Mouse (Mus musculus) intestine, embryonic 14.5 days (tissue): ENCODE measurements around the gene Eid3. TPM values are rescaled to one million over a fixed set of nuclear protein-coding genes. Genes with fewer than 3 reads are reported as not detected.

ENCODE experiments used
- ATAC-seq: fragments of 200-750 bp; cut with Nextera tagmentation; replicated peaks from 2 replicates; pipeline ENCODE4 v1.8.0; 2017; ENCODE audit warnings: low read depth, moderate number of reproducible peaks, moderate TSS enrichment, moderate library complexity; ENCODE audit not compliant: low FRiP score, low TSS enrichment
- DNase-seq: peaks from one replicate; pipeline ENCODE4 v3.0.0-alpha.2; 2018; ENCODE audit warnings: low spot score
- H3K27ac ChIP-seq: fragments of 300-500 bp; sonication (generic); 2 replicates; pipeline ENCODE4 v1.5.1; 2014; ENCODE audit warnings: low read depth, mild to moderate bottlenecking, control low read depth
- H3K27me3 ChIP-seq: fragments of 300-500 bp; sonication (generic); replicated peaks from 2 replicates; pipeline ENCODE4 v1.6.1; 2014; ENCODE audit warnings: low read length, control low read depth; ENCODE audit not compliant: control insufficient read depth, insufficient read depth
- H3K36me3 ChIP-seq: fragments of 300-500 bp; sonication (generic); 2 replicates; pipeline ENCODE4 v1.6.1; 2014; ENCODE audit warnings: low read length, control low read depth; ENCODE audit not compliant: control insufficient read depth, insufficient read depth
- H3K4me1 ChIP-seq: fragments of 300-500 bp; sonication (generic); replicated peaks from 2 replicates; pipeline ENCODE4 v1.6.1; 2014; ENCODE audit warnings: low read length, control low read depth, mixed read lengths; ENCODE audit not compliant: control insufficient read depth, insufficient read depth
- H3K4me2 ChIP-seq: fragments of 300-500 bp; sonication (generic); 2 replicates; pipeline ENCODE4 v1.6.1; 2014; ENCODE audit warnings: low read length
- H3K4me3 ChIP-seq: fragments of 300-500 bp; sonication (generic); 2 replicates; pipeline ENCODE4 v1.5.1; 2014; ENCODE audit warnings: low read depth, low read length, control low read depth, mixed read lengths
- H3K9ac ChIP-seq: fragments of 300-500 bp; sonication (generic); 2 replicates; pipeline ENCODE4 v1.6.1; 2014; ENCODE audit warnings: mild to moderate bottlenecking, low read length
- H3K9me3 ChIP-seq: fragments of 300-500 bp; sonication (generic); 2 replicates; pipeline ENCODE4 v1.6.1; 2016; ENCODE audit warnings: low read length, control low read depth; ENCODE audit not compliant: control insufficient read depth
- WGBS: fragments of 180-500 bp; shearing (Covaris S2); extraction: QIAGEN DNeasy Blood & Tissue Kit; methylation state at CpG from one replicate; pipeline ENCODE4 v1.1.7; 2014; 5-methylcytosine and 5-hydroxymethylcytosine counted together
- polyA plus RNA-seq: library from polyadenylated mRNA; unstranded; fragments of >200 nt; fragmentation: Nextera tagmentation; extraction: Ambion mirVana; gene quantifications from 2 replicates; pipeline ENCODE4 v1.2.1, GENCODE M21; 2014

The Eid3 gene
- polyA plus RNA-seq, 1 experiment from 2014 or later, result 0.31 TPM

DNA sequence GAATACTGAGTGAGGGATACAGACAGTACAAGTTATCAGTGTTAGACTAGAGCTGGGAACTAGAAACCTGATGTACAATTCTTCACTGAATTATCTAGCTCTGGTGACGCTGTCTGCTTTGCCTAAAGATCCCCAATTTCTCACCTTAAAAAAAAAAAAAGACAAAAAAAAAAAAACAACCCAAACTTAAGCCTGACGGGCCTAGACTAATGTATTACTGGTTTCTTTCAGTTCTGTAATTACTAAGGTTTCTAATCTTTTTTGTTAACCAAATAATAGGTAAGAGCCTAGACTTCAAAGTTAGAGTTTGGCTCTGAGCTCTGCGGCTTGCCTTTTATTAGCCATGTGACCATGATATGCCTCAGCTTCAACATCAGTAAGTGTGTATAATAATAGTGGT is 30.5 kb upstream of the Eid3 start:
- Histone ChIP-seq H3K4me1 (0 out of 2 replicates have a peak, but pooled peaks cover 5% of the 10 kb centered on the region), H3K36me3 (no peaks in the 10 kb centered on the region), H3K4me3 (no peak overlapping the region), H3K27me3 (no peaks in the 10 kb centered on the region), H3K27ac (no peak overlapping the region), H3K9ac (no peak overlapping the region), H3K4me2 (no peak overlapping the region), H3K9me3 (no peaks in the 10 kb centered on the region)
- no peak for DNase-seq
- whole genome bisulfite sequencing, result 83% methylated on average over 3 of the region's 3 CpGs
- no peak for ATAC-seq

DNA sequence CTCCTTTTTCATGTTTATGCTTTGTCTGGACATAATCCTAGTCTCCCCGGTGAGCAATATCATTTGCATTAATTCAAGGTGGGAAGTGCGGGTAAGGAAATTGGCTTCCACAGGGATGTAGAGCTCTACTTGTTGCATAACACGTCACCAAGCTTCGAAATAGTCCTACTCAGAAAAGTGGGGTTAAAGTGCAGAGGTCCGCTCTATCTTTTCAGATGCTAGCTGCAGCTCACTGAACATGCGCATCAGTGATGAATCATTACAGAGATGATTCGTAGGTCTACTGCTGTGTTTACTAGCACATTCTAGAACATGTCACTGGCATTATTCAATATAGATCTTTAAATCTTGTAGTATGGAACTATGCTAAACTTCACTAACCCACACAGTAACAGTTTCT is 28.0 kb upstream of the Eid3 start:
- no peak for ATAC-seq
- H3K36me3 ChIP-seq, result no peaks in the 10 kb centered on the region
- H3K4me3 ChIP-seq, result no peak overlapping the region
- no peaks in the 10 kb centered on the region for H3K9me3 ChIP-seq
- H3K27me3 ChIP-seq, result no peaks in the 10 kb centered on the region
- no peak overlapping the region for H3K9ac ChIP-seq
- no peak for DNase-seq
- H3K27ac ChIP-seq, result no peak overlapping the region
- H3K4me2 ChIP-seq, result no peak overlapping the region
- 88% methylated on average over 7 of the region's 7 CpGs for WGBS
- H3K4me1 ChIP-seq, result 0 out of 2 replicates have a peak, but pooled peaks cover 5% of the 10 kb centered on the region

DNA sequence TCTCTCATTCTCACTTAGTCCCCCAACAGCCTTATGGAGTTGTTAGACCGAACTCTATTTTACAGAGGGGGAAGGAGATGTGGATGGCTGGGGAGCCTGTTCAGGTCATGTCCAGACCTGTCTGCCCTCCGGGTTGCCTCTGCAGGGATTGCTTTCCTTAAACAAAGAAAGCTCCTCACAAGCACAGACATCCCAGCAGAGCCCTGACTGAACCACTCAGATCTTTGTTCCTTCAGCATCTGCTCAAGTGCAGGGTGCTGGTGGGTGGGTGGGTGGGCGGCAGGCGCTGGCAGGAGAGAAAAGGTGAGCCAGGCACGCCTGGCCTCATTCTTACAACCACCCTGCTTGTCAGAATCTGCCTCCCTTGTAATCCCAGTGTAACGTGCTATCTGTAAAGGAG is 22.3 kb upstream of the Eid3 start:
- H3K4me1 ChIP-seq, result no peaks in the 10 kb centered on the region
- ATAC-seq, result no peak
- H3K27me3 ChIP-seq, result no peaks in the 10 kb centered on the region
- H3K4me3 ChIP-seq, result no peak overlapping the region
- H3K4me2 ChIP-seq, result no peak overlapping the region
- no peak for DNase-seq
- H3K27ac ChIP-seq, result no peak overlapping the region
- no peak overlapping the region for H3K9ac ChIP-seq
- WGBS, result 60% methylated on average over 6 of the region's 6 CpGs
- no peaks in the 10 kb centered on the region for H3K9me3 ChIP-seq
- no peaks in the 10 kb centered on the region for H3K36me3 ChIP-seq

DNA sequence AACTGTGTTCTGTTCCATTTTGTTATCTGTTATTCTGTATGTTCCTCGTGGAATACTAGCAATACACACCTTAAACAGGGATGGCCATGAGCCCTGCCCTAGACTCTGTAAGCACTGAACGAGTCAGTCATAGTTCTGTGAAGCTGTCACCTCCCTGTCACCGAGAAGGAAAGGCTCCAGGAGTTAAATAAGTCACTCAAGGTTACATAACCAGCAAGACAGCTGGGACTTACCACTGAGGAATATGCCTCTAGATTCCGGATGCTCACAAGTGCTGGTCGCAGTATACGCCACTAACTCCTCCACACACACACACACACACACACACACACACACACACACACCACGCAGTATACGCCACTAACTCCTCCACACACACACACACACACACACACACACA is 21.7 kb upstream of the Eid3 start:
- no peaks in the 10 kb centered on the region for H3K36me3 ChIP-seq
- H3K4me3 ChIP-seq, result no peak overlapping the region
- no peak overlapping the region for H3K4me2 ChIP-seq
- H3K9me3 ChIP-seq, result no peaks in the 10 kb centered on the region
- WGBS, result 71% methylated on average over 8 of the region's 8 CpGs
- no peak overlapping the region for H3K9ac ChIP-seq
- DNase-seq (no peak), ATAC-seq (no peak)
- H3K4me1 ChIP-seq, result no peaks in the 10 kb centered on the region
- H3K27ac ChIP-seq, result no peak overlapping the region
- H3K27me3 ChIP-seq, result no peaks in the 10 kb centered on the region

DNA sequence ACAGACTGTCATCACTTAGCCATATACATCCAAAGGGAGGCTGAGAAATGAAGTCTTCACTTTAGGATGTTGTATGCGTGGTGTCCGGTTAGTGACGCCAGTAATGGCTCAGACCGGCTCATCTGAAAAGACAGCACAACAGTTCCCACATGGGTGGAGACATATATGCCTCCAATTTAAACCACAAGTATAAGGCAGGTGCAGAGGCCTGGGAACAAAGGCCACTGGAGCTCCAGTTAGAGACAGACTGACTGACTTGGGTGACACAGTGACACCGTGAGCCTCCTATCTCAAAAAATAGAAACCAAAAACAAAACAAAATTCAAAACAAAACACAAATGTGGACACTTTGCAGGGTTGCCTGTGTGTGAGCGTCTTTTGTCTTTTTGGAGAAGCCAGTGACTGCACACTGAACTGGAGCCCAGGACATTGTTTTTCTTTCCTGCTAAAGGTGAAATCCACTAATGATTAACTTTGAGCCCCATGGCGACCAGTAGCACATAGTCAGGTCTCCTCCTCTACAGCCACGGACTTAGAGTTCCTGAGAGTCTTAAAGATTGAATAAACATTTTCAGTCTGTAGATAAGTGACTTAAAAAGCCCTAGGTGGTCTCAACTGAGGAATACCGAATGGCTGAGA is 18.5 kb upstream of the Eid3 start:
- no peak overlapping the region for H3K9ac ChIP-seq
- ATAC-seq, result no peak
- 66% methylated on average over 9 of the region's 9 CpGs for WGBS

DNA sequence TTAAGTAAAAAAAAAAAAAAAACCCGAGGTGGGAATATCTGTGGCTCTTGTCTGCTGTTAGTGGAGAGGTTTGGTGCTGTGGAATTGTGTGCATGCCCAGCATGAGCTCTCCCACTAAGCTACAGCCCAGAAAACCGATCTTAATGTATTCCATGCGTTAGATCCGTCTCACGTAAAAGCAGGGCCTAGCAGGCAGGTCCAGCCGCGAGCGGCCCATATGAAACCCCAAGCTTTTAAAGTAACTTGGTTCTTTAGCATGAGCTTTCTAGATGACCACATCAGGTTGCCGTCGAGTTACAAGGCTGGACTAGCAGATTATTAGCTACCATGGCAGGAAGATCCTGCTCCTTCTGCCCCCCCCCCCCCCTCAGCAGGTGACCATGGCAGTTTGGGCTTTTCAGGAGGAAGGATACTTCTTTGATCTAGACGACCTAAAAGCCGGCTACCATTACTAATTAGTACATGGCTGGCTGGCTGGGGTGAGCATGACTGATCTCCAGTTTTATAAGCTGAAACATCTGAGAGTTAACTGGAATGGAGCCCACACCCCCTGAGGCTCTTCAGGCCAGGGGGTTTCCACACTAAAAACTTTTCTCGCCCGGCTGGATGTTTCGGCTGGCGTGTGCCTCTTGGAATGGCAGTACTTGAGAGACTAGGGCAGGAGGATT is 16.6 kb upstream of the Eid3 start:
- Histone ChIP-seq H3K27ac (no peak overlapping the region), H3K4me1 (no peaks in the 10 kb centered on the region)
- WGBS, result 69% methylated on average over 16 of the region's 16 CpGs

More for the DNA sequence above, 18.5 kb upstream of the Eid3 start:
- no peak overlapping the region for H3K4me2 ChIP-seq
- no peak overlapping the region for H3K4me3 ChIP-seq
- no peaks in the 10 kb centered on the region for H3K4me1 ChIP-seq
- H3K9me3 ChIP-seq, result no peaks in the 10 kb centered on the region
- no peak for DNase-seq
- H3K27ac ChIP-seq, result no peak overlapping the region
- H3K27me3 ChIP-seq, result no peaks in the 10 kb centered on the region
- no peaks in the 10 kb centered on the region for H3K36me3 ChIP-seq

DNA sequence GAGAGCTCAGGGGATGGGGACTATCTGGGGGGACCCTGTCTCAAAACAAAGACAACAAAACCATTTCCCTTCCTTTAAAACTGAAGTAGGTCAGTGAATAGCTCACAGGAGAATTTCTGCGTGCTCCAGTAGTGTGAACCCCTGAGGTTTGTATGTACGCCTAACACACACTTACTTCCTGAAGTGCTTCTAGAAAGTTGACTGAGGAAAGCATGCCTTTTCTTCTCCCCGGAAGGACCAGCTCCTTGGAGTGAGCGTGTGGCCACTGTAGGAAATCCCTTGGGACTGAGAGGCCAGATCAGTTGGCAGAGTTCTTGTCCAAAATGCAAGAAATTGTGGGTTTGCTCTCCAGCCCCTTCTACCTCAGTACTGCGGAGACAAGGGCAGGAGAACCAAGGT is 16.1 kb upstream of the Eid3 start:
- Histone ChIP-seq H3K27me3 (no peaks in the 10 kb centered on the region), H3K27ac (no peak overlapping the region)
- 77% methylated on average over 5 of the region's 5 CpGs for WGBS

More for the DNA sequence above, 16.6 kb upstream of the Eid3 start:
- H3K4me2 ChIP-seq, result no peak overlapping the region
- H3K36me3 ChIP-seq, result no peaks in the 10 kb centered on the region
- no peak overlapping the region for H3K4me3 ChIP-seq
- no peak for DNase-seq
- no peak for ATAC-seq
- no peaks in the 10 kb centered on the region for H3K9me3 ChIP-seq
- H3K27me3 ChIP-seq, result no peaks in the 10 kb centered on the region
- H3K9ac ChIP-seq, result no peak overlapping the region

DNA sequence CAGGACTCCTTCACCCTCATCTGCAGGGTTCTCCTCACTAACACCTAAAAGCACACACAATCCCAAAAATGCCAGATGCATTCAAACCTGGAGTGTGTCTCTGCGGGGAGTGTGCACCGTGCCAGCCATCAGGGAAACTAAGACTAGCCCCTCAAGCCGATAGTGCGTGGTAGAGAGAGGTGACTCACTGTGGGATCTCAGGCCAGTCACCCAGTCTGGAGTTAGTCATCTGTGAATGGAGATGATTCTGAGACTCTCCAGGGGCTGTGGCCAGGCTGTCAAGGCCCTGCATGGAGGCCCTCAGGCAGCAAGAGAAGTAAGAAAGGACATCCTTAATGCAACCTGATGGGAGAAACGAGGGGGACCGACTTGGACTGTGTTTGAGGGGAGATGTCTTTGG is 14.7 kb upstream of the Eid3 start:
- no peak overlapping the region for H3K4me2 ChIP-seq
- H3K27me3 ChIP-seq, result no peaks in the 10 kb centered on the region
- no peak overlapping the region for H3K9ac ChIP-seq
- H3K27ac ChIP-seq, result no peak overlapping the region
- no peaks in the 10 kb centered on the region for H3K9me3 ChIP-seq
- ATAC-seq (no peak), DNase-seq (no peak)
- H3K4me1 ChIP-seq, result no peaks in the 10 kb centered on the region
- no peaks in the 10 kb centered on the region for H3K36me3 ChIP-seq
- H3K4me3 ChIP-seq, result no peak overlapping the region
- WGBS, result 91% methylated on average over 6 of the region's 6 CpGs

More for the DNA sequence above, 16.1 kb upstream of the Eid3 start:
- no peak overlapping the region for H3K4me3 ChIP-seq
- H3K4me1 ChIP-seq, result no peaks in the 10 kb centered on the region
- ATAC-seq (no peak), DNase-seq (no peak)
- H3K36me3 ChIP-seq, result no peaks in the 10 kb centered on the region
- H3K4me2 ChIP-seq, result no peak overlapping the region
- no peak overlapping the region for H3K9ac ChIP-seq
- no peaks in the 10 kb centered on the region for H3K9me3 ChIP-seq
